Mouse (Mus musculus) midbrain, embryonic 10.5 days (tissue): ENCODE data around the gene Tmprss6. TPM values are rescaled to one million over a fixed set of nuclear protein-coding genes. Genes with fewer than 3 reads are reported as not detected.

Experiments
- DNase-seq: peaks from one replicate; pipeline ENCODE4 v3.0.0-alpha.2; 2017; ENCODE audit warnings: low spot score
- H3K27ac ChIP-seq: fragments of 300-500 bp; sonication (generic); replicated peaks from 2 replicates; pipeline ENCODE4 v1.5.1; 2016; ENCODE audit warnings: mild to moderate bottlenecking
- H3K27me3 ChIP-seq: fragments of 300-500 bp; sonication (generic); 2 replicates; pipeline ENCODE4 v1.6.1; 2016; ENCODE audit warnings: low read depth, mild to moderate bottlenecking; ENCODE audit not compliant: poor library complexity, severe bottlenecking
- H3K36me3 ChIP-seq: fragments of 300-500 bp; sonication (generic); 2 replicates; pipeline ENCODE4 v1.6.1; 2016; ENCODE audit warnings: mild to moderate bottlenecking, moderate library complexity
- H3K4me1 ChIP-seq: fragments of 300-500 bp; sonication (generic); 2 replicates; pipeline ENCODE4 v1.6.1; 2016
- H3K4me3 ChIP-seq: fragments of 300-500 bp; sonication (generic); 2 replicates; pipeline ENCODE4 v1.5.1; 2016; ENCODE audit warnings: mild to moderate bottlenecking, moderate library complexity
- H3K9me3 ChIP-seq: fragments of 300-500 bp; sonication (generic); replicated peaks from 2 replicates; pipeline ENCODE4 v1.6.1; 2016; ENCODE audit warnings: mild to moderate bottlenecking
- WGBS: fragments of 180-500 bp; shearing (Covaris S2); methylation state at CpG from one replicate; pipeline ENCODE4 v1.1.7; 2016; 5-methylcytosine and 5-hydroxymethylcytosine counted together
- polyA plus RNA-seq: library from polyadenylated mRNA; unstranded; fragments of >200 nt; fragmentation: Nextera tagmentation; extraction: Ambion mirVana; gene quantifications from 2 replicates; pipeline ENCODE4 v1.2.1, GENCODE M21; 2016

Tmprss6 gene
- polyA plus RNA-seq, result 0.21 and 0.52 TPM in 2 replicates

DNA sequence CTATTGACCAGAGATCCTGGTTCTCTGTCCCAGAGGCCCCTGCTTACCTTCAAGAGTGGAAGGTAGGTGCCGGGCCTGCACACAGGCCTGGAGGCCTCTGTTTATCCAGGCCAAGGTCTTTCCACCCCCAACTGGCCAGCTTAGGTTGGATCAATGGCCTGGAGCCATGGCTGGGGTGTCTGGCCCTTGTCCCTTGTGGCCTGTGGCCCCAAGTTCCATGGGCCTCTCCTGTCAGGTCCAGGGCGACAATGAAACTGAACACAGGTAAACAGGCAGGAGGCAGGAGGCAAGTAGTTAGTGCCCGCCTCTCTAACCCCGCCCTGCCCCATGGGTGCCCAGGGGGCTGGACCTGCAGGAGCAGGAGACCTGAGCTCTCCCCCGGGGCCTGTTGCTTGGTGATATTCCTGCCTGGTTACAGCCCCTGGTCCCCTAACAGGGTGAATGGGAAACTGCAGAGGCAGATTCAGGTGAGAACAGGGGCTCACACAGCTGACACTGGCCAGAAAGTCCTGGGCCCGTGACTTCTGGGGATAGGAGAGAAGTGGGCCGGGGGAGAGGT is at the start of gene Tmprss6:
Tmprss6 (minus strand) TSS at position 256 of the 559 bp plus-strand sequence.
- 0 out of 2 replicates have a peak within 1 kb of the TSS, but pooled peaks have one; percentile 23 for H3K27ac ChIP-seq
- no peaks in the 10 kb centered on the region for H3K36me3 ChIP-seq
- WGBS, result 76% methylated on average over 7 of the region's 7 CpGs
- H3K9me3 ChIP-seq, result no peaks in the 10 kb centered on the region
- H3K27me3 ChIP-seq, result peaks cover 3% of the 10 kb centered on the region; the same call in 1 of the 2 replicates
- no peaks in the 10 kb centered on the region for H3K4me1 ChIP-seq
- DNase-seq, result no peak
- H3K4me3 ChIP-seq, result no peak within 1 kb of the TSS

DNA sequence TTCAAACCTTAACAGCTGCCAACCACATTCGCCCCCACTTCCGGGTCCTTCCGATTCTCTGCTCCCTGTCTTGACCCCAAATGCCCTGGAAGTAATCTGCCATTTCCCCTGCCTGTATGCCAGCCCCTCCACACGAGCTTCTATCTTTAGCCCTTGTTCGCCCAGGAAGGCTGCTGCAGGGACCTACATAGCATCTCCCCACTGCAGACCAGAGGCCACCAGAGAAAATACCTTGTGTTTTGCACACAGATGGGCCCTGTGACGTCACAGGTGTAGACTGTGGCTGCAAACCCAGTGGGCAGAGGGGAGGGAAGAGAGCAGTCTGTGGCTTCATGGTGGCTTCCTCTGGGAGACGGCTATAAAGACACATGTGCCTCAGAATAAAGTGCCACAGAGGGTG is 49.8 kb upstream of the Tmprss6 start:
- Histone ChIP-seq H3K9me3 (no peaks in the 10 kb centered on the region), H3K4me3 (no peak overlapping the region), H3K27me3 (no peaks in the 10 kb centered on the region), H3K4me1 (peaks cover 11% of the 10 kb centered on the region), H3K36me3 (no peaks in the 10 kb centered on the region), H3K27ac (no peak overlapping the region)
- no peak for DNase-seq
- WGBS, result 80% methylated on average over 7 of the region's 7 CpGs

DNA sequence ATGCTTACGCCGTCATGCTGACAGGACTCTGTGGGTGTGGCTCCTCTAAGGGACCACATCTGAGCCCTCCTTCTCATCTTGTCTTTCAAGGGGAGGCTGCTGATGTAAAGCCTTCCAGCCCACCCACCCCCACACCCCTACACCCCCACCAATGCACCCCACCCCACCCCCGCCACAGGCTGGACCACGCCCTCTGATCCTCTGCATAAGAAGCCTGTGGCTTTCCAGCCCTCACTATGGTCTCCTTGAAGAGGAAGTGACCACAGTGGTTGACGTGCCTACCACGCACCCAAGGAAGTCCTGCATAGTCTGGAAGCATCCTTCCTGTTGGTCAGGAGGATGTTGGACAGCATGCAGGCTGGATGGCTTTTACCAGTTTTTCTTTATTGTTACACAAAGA is 47.3 kb upstream of the Tmprss6 start:
- DNase-seq, result no peak
- 86% methylated on average over 6 of the region's 6 CpGs for WGBS
- H3K27ac ChIP-seq, result no peak overlapping the region

DNA sequence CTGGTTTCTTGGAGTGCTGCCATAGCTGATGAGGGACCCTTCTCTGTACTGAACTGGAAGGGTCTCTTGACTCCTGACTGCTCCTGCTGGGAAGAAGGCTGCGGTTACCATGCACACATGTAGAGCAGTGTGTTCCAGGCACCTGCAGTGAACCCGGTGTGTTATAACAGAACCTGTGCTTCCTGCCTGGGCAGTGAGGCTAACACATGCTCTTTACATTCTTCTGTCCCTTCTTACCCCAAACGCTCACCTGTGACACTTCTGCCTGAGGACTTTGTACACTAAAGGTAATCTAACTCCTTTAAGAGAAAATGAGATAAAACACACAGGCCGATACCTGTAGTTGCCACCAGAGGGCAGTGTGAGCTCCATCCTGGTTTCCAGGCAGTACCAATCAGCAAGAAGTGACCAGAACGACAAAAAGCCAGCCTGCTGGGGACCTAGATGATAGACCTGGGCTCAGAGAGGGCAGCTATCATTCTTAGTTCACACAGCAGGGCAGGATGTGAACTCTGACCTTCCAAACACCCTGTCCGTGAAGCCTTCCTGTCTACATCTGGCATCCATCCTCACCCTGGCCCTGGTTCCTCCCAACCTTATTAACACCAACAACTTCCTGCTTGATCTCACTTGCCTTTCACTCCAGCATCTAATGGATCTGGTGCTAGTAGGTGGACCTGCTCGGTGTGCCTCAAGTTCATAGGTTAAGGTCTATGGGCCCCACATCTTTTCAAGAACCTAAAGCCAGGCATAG is 46.1 kb upstream of the Tmprss6 start:
- peak; percentile 72 for DNase-seq
- 35% methylated on average over 7 of the region's 7 CpGs for WGBS
- Histone ChIP-seq H3K9me3 (no peaks in the 10 kb centered on the region), H3K27me3 (no peaks in the 10 kb centered on the region), H3K4me1 (peaks cover 14% of the 10 kb centered on the region), H3K36me3 (no peaks in the 10 kb centered on the region), H3K27ac (peak overlapping the region; percentile 61), H3K4me3 (no peak overlapping the region)

More for the DNA sequence above, 47.3 kb upstream of the Tmprss6 start:
- Histone ChIP-seq H3K36me3 (no peaks in the 10 kb centered on the region), H3K4me1 (peaks cover 7% of the 10 kb centered on the region; the same call in 1 of the 2 replicates), H3K27me3 (no peaks in the 10 kb centered on the region), H3K4me3 (no peak overlapping the region), H3K9me3 (no peaks in the 10 kb centered on the region)

DNA sequence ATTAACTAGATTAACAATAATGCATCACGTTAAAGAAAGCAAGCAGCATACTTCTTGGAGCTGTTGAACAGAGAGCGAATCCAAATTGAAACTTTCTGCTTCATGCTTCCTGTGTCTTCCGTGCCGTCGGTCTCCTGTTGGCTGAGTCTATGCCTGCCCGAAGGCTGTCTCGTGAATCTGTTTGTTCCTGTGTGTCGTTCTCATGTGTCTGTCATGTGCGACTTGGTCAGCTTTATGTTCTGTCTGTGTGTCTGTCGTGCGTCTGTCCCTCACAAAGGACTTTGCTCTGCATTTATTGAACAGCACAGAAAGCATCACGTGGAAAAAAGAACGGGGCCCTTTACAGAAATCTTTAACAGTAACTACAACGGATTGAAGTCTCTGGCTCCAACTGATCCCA is 44.6 kb upstream of the Tmprss6 start:
- H3K36me3 ChIP-seq, result no peaks in the 10 kb centered on the region
- peaks cover 15% of the 10 kb centered on the region for H3K4me1 ChIP-seq
- H3K4me3 ChIP-seq, result no peak overlapping the region
- no peak for DNase-seq
- 91% methylated on average over 14 of the region's 14 CpGs for WGBS
- H3K27me3 ChIP-seq, result no peaks in the 10 kb centered on the region
- H3K27ac ChIP-seq, result no peak overlapping the region
- no peaks in the 10 kb centered on the region for H3K9me3 ChIP-seq

DNA sequence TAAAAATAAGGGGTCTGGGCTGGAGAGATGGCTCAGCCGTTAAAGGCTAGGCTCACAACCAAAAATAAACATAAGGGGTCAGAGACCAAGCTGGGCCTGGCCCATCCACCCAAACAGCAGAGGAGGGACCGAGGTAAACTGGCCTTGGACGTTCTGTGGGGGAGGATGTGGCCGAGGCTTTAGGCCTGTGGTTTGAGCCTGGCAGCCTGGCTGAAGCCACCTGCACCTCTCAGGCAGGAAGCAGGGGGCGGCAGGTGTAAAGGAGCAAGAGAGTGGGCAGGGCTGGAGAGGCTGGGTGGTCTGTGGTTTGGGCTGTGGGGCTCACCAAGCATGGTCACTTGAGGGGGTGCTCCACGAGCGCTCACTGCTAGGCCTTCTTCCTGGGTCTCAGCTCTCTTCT is 43.5 kb upstream of the Tmprss6 start:
- no peaks in the 10 kb centered on the region for H3K36me3 ChIP-seq
- 84% methylated on average over 7 of the region's 7 CpGs for WGBS
- H3K9me3 ChIP-seq, result no peaks in the 10 kb centered on the region
- no peak for DNase-seq
- no peak overlapping the region for H3K4me3 ChIP-seq
- peaks cover 15% of the 10 kb centered on the region for H3K4me1 ChIP-seq
- no peak overlapping the region for H3K27ac ChIP-seq
- H3K27me3 ChIP-seq, result no peaks in the 10 kb centered on the region

DNA sequence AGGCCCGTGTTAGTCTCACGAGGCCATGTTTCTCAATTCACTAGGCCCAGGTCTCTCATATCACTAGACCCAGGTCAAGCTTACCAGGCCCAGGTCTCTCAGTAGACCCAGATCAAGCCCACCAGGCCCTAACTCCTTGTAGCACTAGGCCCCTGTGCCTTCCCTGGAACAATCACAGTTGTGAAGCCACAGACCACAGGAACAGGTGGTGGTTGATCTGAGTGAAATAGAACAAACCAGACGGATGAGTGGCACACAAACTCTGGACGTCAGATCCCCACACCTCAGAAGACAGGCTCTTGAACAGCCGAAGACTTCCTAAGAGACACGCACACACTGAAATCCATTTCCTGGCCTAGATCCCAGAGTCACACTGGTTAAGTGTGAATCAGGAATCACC is 42.3 kb upstream of the Tmprss6 start:
- no peak for DNase-seq
- peak overlapping the region; percentile 84; the same call in 1 of the 2 replicates for H3K27ac ChIP-seq
- no peak overlapping the region for H3K4me3 ChIP-seq
- peaks cover 15% of the 10 kb centered on the region for H3K4me1 ChIP-seq
- no peaks in the 10 kb centered on the region for H3K36me3 ChIP-seq
- H3K9me3 ChIP-seq, result no peaks in the 10 kb centered on the region
- no peaks in the 10 kb centered on the region for H3K27me3 ChIP-seq
- WGBS, result 93% methylated on average over 6 of the region's 6 CpGs

DNA sequence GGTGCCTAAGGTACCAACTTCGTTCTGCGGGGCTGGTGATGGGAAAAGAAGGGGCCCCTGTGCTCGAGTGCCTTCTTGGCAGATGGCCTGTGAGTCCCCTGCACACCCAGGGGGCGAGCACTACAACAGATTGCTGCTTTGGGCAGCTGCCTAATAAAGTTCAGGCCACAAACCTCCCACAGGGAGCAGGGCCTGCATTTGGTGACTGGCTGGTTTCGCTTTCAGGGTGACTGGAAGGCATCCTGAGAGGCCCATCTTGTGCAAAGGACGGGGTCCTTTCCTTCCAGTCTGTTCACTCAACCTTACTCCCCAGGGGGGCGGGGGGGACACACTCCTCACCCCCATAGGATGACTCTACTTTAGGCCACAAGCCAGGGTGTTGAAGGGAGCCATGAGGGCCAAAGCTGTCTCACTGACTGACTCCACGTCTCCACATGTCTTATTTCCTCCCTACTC is 41.7 kb upstream of the Tmprss6 start:
- no peak for DNase-seq
- H3K4me1 ChIP-seq, result peaks cover 15% of the 10 kb centered on the region
- 70% methylated on average over 8 of the region's 8 CpGs for WGBS
- peak overlapping the region; percentile 26 for H3K4me3 ChIP-seq
- peak overlapping the region; percentile 84 for H3K27ac ChIP-seq
- no peaks in the 10 kb centered on the region for H3K27me3 ChIP-seq
- H3K36me3 ChIP-seq, result no peaks in the 10 kb centered on the region
- 0 out of 2 replicates have a peak, but pooled peaks cover under 1% of the 10 kb centered on the region for H3K9me3 ChIP-seq

DNA sequence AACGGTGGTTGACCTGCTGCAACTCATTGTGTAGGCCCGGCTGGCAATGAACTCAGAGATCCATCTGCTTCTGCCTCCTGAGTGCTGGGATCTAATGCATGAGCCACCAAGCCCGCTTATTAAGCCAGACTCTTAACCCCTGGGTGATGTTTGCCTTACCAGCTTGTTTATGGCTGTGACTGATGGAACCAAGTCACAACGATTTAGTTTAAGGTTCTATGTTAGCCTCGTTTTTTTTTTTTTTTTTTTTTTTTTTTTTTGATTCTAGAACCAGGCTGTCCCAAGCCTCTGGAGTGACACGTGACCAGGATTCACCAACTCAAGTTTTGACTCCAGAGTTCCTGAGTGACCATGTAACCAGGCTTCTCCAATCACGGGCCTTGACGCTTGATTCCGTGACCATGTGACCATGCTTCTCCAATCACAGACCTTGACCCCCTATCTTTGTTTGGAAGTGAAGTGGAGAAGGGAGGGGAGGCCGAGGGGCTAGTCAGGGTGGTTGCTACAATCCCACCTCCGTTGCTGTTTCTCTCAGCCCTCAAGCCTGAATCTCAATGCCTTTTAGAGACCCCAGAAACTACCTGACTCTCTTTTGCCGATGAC is 41.0 kb upstream of the Tmprss6 start:
- Histone ChIP-seq H3K4me3 (peak overlapping the region; percentile 26), H3K27ac (peak overlapping the region; percentile 84), H3K9me3 (peaks cover 6% of the 10 kb centered on the region; the same call in 1 of the 2 replicates), H3K4me1 (peaks cover 10% of the 10 kb centered on the region), H3K27me3 (no peaks in the 10 kb centered on the region), H3K36me3 (no peaks in the 10 kb centered on the region)
- DNase-seq, result peak; percentile 59
- WGBS, result 44% methylated on average over 12 of the region's 12 CpGs

DNA sequence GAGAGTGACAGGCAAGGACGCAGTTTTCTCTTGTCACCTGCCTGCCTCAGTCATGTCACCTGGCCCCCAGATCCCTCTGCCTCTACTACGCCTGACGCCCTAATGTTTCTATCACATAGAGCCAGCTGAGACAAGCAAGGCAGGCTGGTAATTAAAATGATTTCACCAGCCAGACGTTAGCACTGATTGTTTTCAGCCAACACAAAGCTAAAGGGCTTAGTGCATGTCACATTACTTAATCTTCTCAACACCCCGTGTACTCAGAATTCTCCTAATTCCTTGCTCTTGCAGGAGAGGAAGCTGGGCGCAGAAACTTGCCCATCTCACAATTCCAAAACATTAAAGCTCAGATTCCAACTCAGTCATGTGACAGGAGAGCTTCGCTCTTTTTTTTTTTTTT is 40.0 kb upstream of the Tmprss6 start:
- Histone ChIP-seq H3K4me1 (peaks cover 10% of the 10 kb centered on the region), H3K9me3 (peaks cover 6% of the 10 kb centered on the region; the same call in 1 of the 2 replicates), H3K36me3 (no peaks in the 10 kb centered on the region), H3K27ac (no peak overlapping the region), H3K4me3 (no peak overlapping the region), H3K27me3 (no peaks in the 10 kb centered on the region)
- no peak for DNase-seq
- WGBS, result 74% methylated on average over 7 of the region's 7 CpGs

DNA sequence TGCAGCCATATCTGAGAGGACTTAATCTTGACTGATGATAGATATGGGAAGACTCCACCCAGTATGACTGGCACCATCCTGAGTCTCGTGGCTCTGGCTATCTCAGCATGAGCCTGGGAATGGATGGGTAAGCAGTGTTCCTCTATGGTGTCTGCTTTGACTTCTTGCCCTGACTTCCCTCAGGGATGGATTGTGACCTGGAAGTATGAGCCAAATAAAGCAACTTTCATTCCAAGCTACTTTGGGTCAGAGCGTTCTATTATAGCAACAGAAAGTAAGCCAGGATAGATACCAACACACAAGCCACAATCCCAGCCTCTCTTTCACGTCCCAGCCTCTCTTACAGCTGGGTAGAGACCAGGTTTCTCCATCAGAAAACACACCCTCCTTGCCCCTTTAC is 37.1 kb upstream of the Tmprss6 start:
- no peak overlapping the region for H3K4me3 ChIP-seq

DNA sequence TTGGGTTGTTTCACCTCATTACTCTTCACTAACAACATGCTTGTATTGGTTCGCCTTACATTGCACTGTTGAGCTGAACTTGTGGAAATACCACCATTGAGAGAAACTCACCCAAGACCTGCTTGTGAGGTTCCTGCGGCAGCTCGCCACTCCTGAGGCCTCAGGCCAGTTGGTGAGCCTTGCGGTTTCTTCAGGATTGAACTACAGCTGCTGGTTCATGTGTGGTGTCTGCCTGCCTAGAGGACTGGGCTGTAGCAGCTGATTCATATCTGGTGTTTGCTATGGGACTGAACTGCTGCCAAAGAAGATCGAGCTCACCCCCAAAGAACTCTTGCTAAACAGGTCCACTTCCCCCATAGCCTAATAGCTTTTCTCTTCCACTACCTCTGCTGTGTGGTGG is 36.4 kb upstream of the Tmprss6 start:
- no peak overlapping the region for H3K27ac ChIP-seq
- WGBS, result 94% methylated on average over 5 of the region's 5 CpGs

More for the DNA sequence above, 37.1 kb upstream of the Tmprss6 start:
- H3K27ac ChIP-seq, result no peak overlapping the region
- peaks cover 10% of the 10 kb centered on the region for H3K4me1 ChIP-seq
- H3K36me3 ChIP-seq, result no peaks in the 10 kb centered on the region
- WGBS, result 89% methylated on average over 3 of the region's 3 CpGs
- no peak for DNase-seq
- no peaks in the 10 kb centered on the region for H3K27me3 ChIP-seq
- H3K9me3 ChIP-seq, result peaks cover 6% of the 10 kb centered on the region; the same call in 1 of the 2 replicates

More for the DNA sequence above, 36.4 kb upstream of the Tmprss6 start:
- Histone ChIP-seq H3K4me1 (peaks cover 4% of the 10 kb centered on the region), H3K4me3 (no peak overlapping the region), H3K36me3 (no peaks in the 10 kb centered on the region), H3K9me3 (peaks cover 6% of the 10 kb centered on the region; the same call in 1 of the 2 replicates), H3K27me3 (no peaks in the 10 kb centered on the region)
- DNase-seq, result no peak
